Mouse (Mus musculus) fibroblast of lung, adult 2 months (primary cell): ENCODE results near the gene Ubc.
"Not testable (repeated sequence)": the region's sequence is repeated elsewhere in the genome, so short reads cannot be mapped to it uniquely, and the experiment has no call there.

Experiments used
- DNase-seq: peaks from one replicate; pipeline ENCODE4 v3.0.0-alpha.2; 2011; ENCODE audit warnings: low read depth

Ubc gene

GRCm38 (mm10) chr5:125404536-125404902, 14.5 kb upstream of the Ubc start:
- DNase-seq: no peak

- no peak for DNase-seq
Observed at GRCm38 (mm10) chr5:125403481-125404465, 13.8 kb upstream of the Ubc start.

GRCm38 (mm10) chr5:125402991-125403390, 13.0 kb upstream of the Ubc start:
- no peak for DNase-seq

GRCm38 (mm10) chr5:125402476-125402875, 12.5 kb upstream of the Ubc start:
- no peak for DNase-seq

- no peak for DNase-seq
Observed at GRCm38 (mm10) chr5:125400903-125401302, 10.9 kb upstream of the Ubc start.

GRCm38 (mm10) chr5:125395008-125395407, 5.0 kb upstream of the Ubc start:
- no peak for DNase-seq

GRCm38 (mm10) chr5:125393622-125394603, 3.9 kb upstream of the Ubc start:
- no peak for DNase-seq

- DNase-seq: peak; percentile 96
Observed at GRCm38 (mm10) chr5:125392977-125393621, 3.1 kb upstream of the Ubc start.

GRCm38 (mm10) chr5:125392618-125392976, 2.6 kb upstream of the Ubc start:
- no peak for DNase-seq

GRCm38 (mm10) chr5:125392176-125392575, 2.2 kb upstream of the Ubc start:
- DNase-seq: not testable (repeated sequence)

GRCm38 (mm10) chr5:125391609-125392008, 1.6 kb upstream of the Ubc start:
- DNase-seq: peak; percentile 97

- DNase-seq: no peak
Observed at GRCm38 (mm10) chr5:125390906-125391477, 990 bp upstream of the Ubc start.

- DNase-seq: no peak
Observed at GRCm38 (mm10) chr5:125389131-125389578, 847 bp downstream of the Ubc start, which contains the start of gene Gm10382. Gm10382 (plus strand) TSS chr5:125389322.

- DNase-seq: no peak
Observed at GRCm38 (mm10) chr5:125388358-125389092, 1.5 kb downstream of the Ubc start.

- DNase-seq: not testable (repeated sequence)
Observed at GRCm38 (mm10) chr5:125387295-125387694, 2.7 kb downstream of the Ubc start.

- DNase-seq: no peak
Observed at GRCm38 (mm10) chr5:125385215-125385940, 4.6 kb downstream of the Ubc start.

GRCm38 (mm10) chr5:125384512-125385214, 5.3 kb downstream of the Ubc start:
- DNase-seq: no peak

- DNase-seq: no peak
Observed at GRCm38 (mm10) chr5:125383637-125384420, 6.2 kb downstream of the Ubc start.
